Mouse (Mus musculus) gastrocnemius, postnatal 25 days (tissue): Measurements from ENCODE around the gene Ankrd34c. TPM values are rescaled to one million over a fixed set of nuclear protein-coding genes. Genes with fewer than 3 reads are reported as not detected.

Source experiments
- total RNA-seq, 2 experiments: library from RNA; stranded (reverse); gene quantifications; 1 replicate in 1 of 2; 2 replicates in 1 of 2; pipeline ENCODE4 v1.2.3; 2021

The Ankrd34c gene
- total RNA-seq, 2 experiments from 2014 or later, result not detected

Other genes with a start within 250 kb of the Ankrd34c start
- gene Minar1, start 115.3 kb downstream of the Ankrd34c start, total RNA-seq, result not detected
- 10 to 100 TPM; 16.6 to 23.0 TPM for gene Tmed3, start 33.4 kb downstream of the Ankrd34c start, total RNA-seq
- gene Rasgrf1, start 171.4 kb upstream of the Ankrd34c start, total RNA-seq, result not detected